Mouse (Mus musculus): ENCODE measurements at regions not wholly inside any gene's neighbourhood (a gene's known extent, or its start where the extent isn't known, plus 50 kb on each side); places are given as distances from the start of the nearest gene placed in this dataset.

GRCm38 (mm10) chr19:20035223-20035622 is 355.5 kb downstream of the Anxa1 start:
- ChIA-PET POLR2A (no interaction called here), CTCF (no interaction called here)

DNA sequence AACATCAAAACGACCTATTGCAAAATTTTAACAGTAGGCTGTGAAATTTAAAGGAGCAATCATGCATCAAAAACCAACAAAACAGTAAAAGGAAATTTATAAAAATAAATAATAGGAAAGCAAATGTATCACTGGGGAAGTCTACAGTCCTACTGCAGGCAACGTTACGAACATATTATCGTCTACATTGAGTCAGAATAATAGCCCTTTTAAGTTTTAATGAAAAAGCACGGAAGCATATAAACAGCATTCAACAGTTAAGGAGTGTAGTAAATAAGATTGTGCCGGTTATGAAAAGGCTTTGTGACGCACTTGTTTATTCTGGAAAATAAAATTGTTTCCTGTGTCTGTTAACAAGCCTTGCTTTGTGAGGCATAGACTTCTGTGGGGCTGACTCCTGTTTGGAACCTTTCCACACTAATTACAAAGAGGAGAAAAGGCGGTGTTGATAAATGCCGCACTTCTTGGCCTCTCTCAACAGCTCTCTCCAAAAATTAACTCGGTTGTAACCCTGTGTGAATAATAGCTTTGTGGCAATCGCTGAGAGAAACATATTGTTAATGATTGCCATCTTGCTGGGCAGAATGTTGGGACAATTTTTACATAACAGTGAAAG is 363.0 kb downstream of the Anxa1 start:
- CTCF ChIA-PET: no interaction called here

GRCm38 (mm10) chr19:20014114-20014513 is 376.6 kb downstream of the Anxa1 start:
- ChIA-PET CTCF (no interaction called here), POLR2A (no interaction called here)

More for the DNA sequence above, 363.0 kb downstream of the Anxa1 start:
- POLR2A ChIA-PET: no interaction called here

DNA sequence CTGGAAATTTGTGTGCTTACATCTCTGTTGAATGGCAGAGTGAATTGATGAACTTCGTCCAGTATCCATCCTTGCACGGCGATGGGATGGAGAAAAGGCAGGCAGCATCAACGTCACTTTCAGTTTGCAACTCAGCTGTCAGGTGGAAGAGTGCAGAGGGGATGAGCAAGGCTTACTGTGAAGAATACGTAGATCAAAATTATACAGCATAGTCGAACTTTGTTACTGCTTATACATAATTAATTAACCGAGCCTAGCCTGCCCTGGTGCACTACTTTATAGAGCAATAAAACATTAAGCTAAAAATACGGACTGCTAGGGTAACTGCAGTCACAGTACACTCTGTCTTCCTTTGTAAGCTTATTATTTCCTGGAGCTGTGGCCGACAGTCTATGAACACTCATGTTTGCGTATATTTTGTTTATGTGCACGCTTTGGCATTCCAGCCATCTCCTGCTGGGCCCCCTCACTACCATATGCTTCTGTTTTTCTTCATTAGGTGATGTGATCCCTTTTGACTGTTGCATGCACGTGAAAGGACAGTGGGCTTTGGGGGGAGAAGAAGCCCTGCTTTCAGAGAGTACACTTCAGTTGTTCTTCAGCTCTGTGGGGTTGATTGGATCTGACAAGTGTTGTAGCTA is 380.8 kb downstream of the Anxa1 start:
- ChIA-PET CTCF (no interaction called here), POLR2A (no interaction called here)

DNA sequence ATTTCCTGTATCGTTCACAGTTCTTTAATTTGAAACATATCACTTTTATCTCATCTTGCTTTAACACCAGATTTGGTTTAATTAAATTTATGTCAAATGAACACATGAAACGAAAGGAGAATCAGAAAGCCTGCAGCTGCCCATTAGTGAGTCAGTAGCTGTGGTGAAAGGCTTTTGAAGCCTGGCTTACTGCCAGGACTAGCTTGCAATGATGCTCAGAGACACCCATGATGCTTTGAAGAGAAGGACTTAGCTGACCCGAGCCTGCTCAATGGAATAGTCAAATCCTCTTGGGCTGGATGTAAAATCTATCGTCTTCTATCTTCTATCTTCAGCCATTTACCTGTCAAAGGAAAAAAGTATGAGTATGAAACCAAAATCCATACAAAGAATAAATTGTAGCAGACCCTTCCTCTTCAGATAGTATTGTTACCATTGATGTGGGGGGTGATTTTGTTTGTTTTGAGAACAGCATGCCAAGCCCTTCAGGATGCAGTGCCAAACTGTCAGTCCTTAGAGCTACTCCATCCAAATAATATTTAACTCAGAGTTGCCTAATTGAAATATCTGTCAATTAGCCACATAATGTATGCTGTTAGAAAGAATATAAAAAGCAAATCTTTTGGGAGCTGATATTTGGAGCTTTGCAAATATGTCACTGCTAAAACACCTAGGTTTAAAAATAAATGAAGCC is 384.7 kb downstream of the Anxa1 start:
- ChIA-PET CTCF (interaction anchor here in 1 of 4 experiments (0.6 to 0.8 kb wide), 2 partner anchors 11 to 64 kb away, joined by 3 read pairs; no protein-coding TSS in a partner anchor), POLR2A (no interaction called here)

DNA sequence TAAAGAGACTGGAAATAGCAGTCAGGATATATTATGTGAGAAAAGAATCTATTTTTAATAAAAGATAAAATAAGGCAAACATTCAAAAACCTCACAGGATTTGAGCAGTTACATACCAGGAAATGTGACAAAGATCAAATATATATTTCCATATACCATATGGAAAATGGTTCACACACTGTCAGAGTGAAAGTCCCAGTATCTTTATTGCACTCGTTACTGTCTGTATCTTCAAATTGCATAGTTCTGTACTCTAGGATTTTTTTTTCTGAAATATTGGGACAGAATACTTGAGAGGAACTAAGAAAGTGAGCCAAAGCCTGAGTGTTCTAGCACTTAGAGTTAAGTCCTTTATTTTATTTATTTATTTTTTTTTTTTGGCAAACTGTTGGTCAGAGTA is 403.5 kb downstream of the Anxa1 start:
- ChIA-PET CTCF (no interaction called here), POLR2A (no interaction called here)

GRCm38 (mm10) chr19:19978816-19979215 is 411.9 kb downstream of the Anxa1 start:
- CTCF ChIA-PET: no interaction called here
- POLR2A ChIA-PET: interaction anchor here in 1 of 4 experiments (0.7 kb wide), 1 partner anchor 539 kb away, joined by 3 read pairs; no protein-coding TSS in a partner anchor

- POLR2A ChIA-PET: no interaction called here
- CTCF ChIA-PET: interaction anchor here in 1 of 4 experiments (0.5 kb wide), 1 partner anchor 43 kb away, joined by 4 read pairs; no protein-coding TSS in a partner anchor
Observed at GRCm38 (mm10) chr19:19977609-19978259, 413.0 kb downstream of the Anxa1 start.

GRCm38 (mm10) chr19:19976776-19977175 is 414.0 kb downstream of the Anxa1 start:
- CTCF ChIA-PET: no interaction called here
- POLR2A ChIA-PET: no interaction called here

- POLR2A ChIA-PET: no interaction called here
- CTCF ChIA-PET: no interaction called here
Observed at GRCm38 (mm10) chr19:19969780-19970512, 420.8 kb downstream of the Anxa1 start.

- ChIA-PET CTCF (no interaction called here), POLR2A (no interaction called here)
Observed at GRCm38 (mm10) chr19:19969335-19969734, 421.4 kb downstream of the Anxa1 start.

- ChIA-PET POLR2A (interaction anchor here in 1 of 4 experiments (0.6 kb wide), 1 partner anchor 1843 kb away, joined by 3 read pairs; no protein-coding TSS in a partner anchor), CTCF (no interaction called here)
Observed at GRCm38 (mm10) chr19:19945247-19945646, 445.5 kb downstream of the Anxa1 start.

DNA sequence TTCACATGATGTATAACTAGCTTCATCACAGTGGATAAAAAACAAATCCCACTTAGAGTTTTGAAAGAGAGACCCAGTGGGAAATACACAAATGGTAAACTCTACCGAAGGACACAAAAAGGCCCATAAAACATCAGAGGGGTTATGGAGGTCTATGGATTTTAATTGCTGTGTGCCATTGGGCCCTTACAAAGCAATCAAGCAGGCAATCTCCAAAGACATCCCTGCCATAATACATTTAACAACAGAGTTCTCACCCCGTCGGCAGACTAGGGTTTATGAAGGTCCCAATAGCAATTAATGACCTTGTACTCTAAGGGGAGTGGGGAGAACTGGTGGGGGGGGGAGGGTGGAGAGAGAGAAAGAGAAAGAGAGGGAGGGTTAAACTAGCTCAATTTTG is 448.0 kb downstream of the Anxa1 start:
- ChIA-PET CTCF (no interaction called here), POLR2A (no interaction called here)

GRCm38 (mm10) chr19:19921109-19921508 is 469.6 kb downstream of the Anxa1 start:
- ChIA-PET CTCF (interaction anchor here in 1 of 4 experiments (0.6 kb wide), 1 partner anchor 41 kb away, joined by 5 read pairs; no protein-coding TSS in a partner anchor), POLR2A (no interaction called here)

DNA sequence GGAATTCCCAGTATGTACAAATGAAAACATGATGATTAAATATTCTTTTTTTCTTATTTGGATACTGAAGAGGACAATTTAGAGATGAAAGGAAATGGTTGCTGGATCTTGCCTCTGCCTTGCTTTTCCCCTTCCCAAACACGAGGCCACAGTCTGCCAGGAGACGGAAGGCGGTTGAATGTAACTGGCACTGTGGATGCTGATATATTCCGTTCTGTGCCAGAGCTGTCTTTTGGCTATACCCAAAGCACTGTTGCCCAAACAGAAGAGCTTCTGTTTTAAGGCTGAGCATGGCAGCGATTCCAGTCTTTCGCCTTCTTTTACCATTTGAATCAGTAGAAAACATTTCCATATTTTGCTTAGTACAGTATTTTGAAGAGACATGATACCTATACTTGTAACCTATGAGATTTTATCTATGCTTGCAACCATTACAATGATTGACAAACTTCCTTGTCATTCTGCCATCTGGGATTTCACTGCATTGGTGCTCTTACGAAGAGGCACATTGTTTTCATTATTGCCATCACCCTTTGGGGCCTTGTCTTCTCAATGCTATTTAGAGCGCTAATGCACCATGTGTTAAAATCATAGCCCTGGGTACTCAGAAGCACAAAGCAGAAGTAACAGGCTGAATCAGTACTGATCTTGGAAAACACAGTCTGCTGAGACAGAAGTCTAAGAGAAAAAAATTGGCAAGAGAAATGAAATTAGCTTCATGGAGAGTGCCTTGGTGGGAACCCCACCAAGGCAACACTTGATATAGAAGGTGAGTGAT is 504.6 kb downstream of the Anxa1 start:
- ChIA-PET POLR2A (no interaction called here), CTCF (no interaction called here)

DNA sequence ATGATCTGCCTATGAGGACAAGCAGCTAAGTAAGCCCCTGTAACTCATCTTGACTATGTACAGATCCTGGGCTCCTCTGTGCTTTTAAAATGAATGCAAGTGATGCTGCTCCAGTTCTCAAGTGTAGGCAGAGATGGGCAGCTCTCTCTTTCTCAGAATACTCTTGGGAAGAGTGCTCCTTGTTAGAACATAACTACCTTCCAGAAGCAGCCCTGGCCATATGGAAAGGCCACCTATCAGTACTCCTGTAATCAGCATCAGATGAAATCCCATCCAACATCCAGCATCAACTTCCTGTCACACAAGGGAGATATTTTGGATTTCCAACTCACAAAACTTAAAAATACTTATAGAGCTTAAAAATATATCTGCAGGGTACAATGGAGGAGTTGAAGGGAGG is 509.8 kb downstream of the Anxa1 start:
- CTCF ChIA-PET: no interaction called here
- POLR2A ChIA-PET: no interaction called here

GRCm38 (mm10) chr19:19848152-19848551 is 542.6 kb downstream of the Anxa1 start:
- ChIA-PET CTCF (no interaction called here), POLR2A (no interaction called here)

- ChIA-PET CTCF (no interaction called here), POLR2A (no interaction called here)
Observed at GRCm38 (mm10) chr19:19807992-19808391, 582.8 kb downstream of the Anxa1 start.

- CTCF ChIA-PET: no interaction called here
- POLR2A ChIA-PET: no interaction called here
Observed at GRCm38 (mm10) chr19:19793835-19794234, 596.9 kb downstream of the Anxa1 start.
